Mouse (Mus musculus) hindbrain, embryonic 13.5 days (tissue): ENCODE results near the gene Tnip1. TPM values are rescaled to one million over a fixed set of nuclear protein-coding genes. Genes with fewer than 3 reads are reported as not detected.
A peak's percentile ranks its signal among the peaks of the same experiment; 100 is the strongest.

Experiments used
- ATAC-seq: fragments of 200-750 bp; cut with Nextera tagmentation; 2 replicates; pipeline ENCODE4 v1.8.0; 2017; ENCODE audit warnings: moderate TSS enrichment; ENCODE audit not compliant: low FRiP score
- H3K27ac ChIP-seq: fragments of 300-500 bp; sonication (generic); 2 replicates; pipeline ENCODE4 v1.5.1; 2015; ENCODE audit warnings: inconsistent platforms, mild to moderate bottlenecking, moderate library complexity
- H3K27me3 ChIP-seq: fragments of 300-500 bp; sonication (generic); 2 replicates; pipeline ENCODE4 v1.6.1; 2015; ENCODE audit warnings: mild to moderate bottlenecking, inconsistent platforms
- H3K36me3 ChIP-seq: fragments of 300-500 bp; sonication (generic); 2 replicates; pipeline ENCODE4 v1.6.1; 2015; ENCODE audit warnings: mild to moderate bottlenecking, inconsistent platforms
- H3K4me1 ChIP-seq: fragments of 300-500 bp; sonication (generic); replicated peaks from 2 replicates; pipeline ENCODE4 v1.6.1; 2015; ENCODE audit warnings: inconsistent platforms
- H3K4me2 ChIP-seq: fragments of 300-500 bp; sonication (generic); 2 replicates; pipeline ENCODE4 v1.6.1; 2015; ENCODE audit warnings: inconsistent platforms, mild to moderate bottlenecking, moderate library complexity
- H3K4me3 ChIP-seq: fragments of 300-500 bp; sonication (generic); 2 replicates; pipeline ENCODE4 v1.5.1; 2015; ENCODE audit warnings: mild to moderate bottlenecking, inconsistent platforms
- H3K9ac ChIP-seq: fragments of 300-500 bp; sonication (generic); 2 replicates; pipeline ENCODE4 v1.6.1; 2015; ENCODE audit warnings: mild to moderate bottlenecking, inconsistent platforms
- H3K9me3 ChIP-seq: fragments of 300-500 bp; sonication (generic); 2 replicates; pipeline ENCODE4 v1.6.1; 2016; ENCODE audit warnings: inconsistent platforms
- WGBS: fragments of 180-500 bp; shearing (Covaris S2); methylation state at CpG from one replicate; pipeline ENCODE4 v1.1.7; 2015; 5-methylcytosine and 5-hydroxymethylcytosine counted together
- polyA plus RNA-seq: library from polyadenylated mRNA; unstranded; fragments of >200 nt; fragmentation: Nextera tagmentation; extraction: Ambion mirVana; gene quantifications from 2 replicates; pipeline ENCODE4 v1.2.1, GENCODE M21; 2015

The Tnip1 gene
- polyA plus RNA-seq, 1 experiment from 2014 or later, result 19.3 TPM

DNA sequence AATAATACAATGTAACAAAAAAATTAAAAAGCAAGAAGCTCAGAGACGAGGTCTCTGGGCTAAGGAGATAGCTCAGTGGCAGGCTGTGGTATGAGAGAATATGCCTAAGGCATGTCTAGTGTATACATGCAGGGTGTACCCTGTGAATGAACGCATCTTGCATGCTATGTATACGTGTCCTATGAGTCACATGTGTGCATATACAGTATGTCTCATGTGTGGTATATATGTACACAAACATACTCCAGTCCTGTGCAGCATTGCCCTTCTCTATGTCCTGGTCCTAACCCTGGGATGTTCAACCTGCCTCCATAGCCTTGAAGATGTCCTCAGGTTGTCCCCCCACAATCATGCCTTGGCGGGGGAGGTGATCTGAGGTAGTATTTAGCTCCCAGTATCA is 21.9 kb upstream of the Tnip1 start:
- 58% methylated on average over 4 of the region's 4 CpGs for WGBS
- peaks cover 13% of the 10 kb centered on the region for H3K36me3 ChIP-seq
- H3K4me1 ChIP-seq, result no peaks in the 10 kb centered on the region
- no peak overlapping the region for H3K4me2 ChIP-seq
- no peaks in the 10 kb centered on the region for H3K9me3 ChIP-seq
- no peak overlapping the region for H3K27ac ChIP-seq
- ATAC-seq, result no peak
- peak overlapping the region; percentile 15; the same call in 1 of the 2 replicates for H3K9ac ChIP-seq
- no peaks in the 10 kb centered on the region for H3K27me3 ChIP-seq
- H3K4me3 ChIP-seq, result no peak overlapping the region

DNA sequence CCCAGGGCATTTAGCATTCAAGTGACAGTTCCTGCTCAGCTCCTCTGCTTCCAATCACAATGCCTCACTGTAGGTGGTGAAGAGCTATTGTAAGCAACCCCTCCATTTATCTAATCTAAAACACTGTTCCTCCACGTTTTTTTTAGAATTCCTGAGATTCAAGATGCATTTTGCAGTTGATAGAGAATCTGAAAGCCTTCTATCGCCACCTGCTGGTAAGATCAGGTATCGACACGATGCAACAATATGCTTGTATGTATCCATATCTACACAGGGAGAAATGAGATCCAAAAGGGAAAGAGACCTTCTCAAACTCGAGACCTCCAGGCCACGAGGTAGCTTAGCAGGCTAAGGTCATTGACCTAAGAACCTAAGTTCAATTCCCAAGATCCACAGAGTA is 21.4 kb upstream of the Tnip1 start:
- ATAC-seq, result no peak
- no peak overlapping the region for H3K9ac ChIP-seq
- H3K9me3 ChIP-seq, result no peaks in the 10 kb centered on the region
- WGBS, result 2% methylated on average over 6 of the region's 6 CpGs
- H3K36me3 ChIP-seq, result peaks cover 15% of the 10 kb centered on the region
- no peak overlapping the region for H3K4me2 ChIP-seq
- no peaks in the 10 kb centered on the region for H3K4me1 ChIP-seq
- H3K27me3 ChIP-seq, result no peaks in the 10 kb centered on the region
- no peak overlapping the region for H3K4me3 ChIP-seq
- H3K27ac ChIP-seq, result no peak overlapping the region

DNA sequence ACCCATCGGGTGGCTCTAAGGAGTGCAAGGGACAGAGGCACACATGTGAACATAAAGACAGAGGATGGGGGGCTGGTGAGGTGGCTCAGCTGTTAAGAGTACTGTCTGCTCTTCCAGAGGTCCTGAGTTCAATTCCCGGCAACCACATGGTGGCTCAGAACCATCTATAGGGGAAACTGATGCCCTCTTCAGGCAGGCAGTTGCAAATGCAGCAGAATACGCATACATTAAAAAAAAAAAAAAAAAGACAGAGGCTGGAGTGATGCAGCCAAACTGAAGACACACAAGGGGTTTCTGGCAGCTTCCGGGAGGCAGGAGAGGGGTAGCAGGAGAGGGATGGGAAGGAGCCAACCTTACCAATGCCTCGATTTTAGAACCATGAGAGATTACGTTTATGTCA is 19.8 kb upstream of the Tnip1 start:
- no peaks in the 10 kb centered on the region for H3K9me3 ChIP-seq
- ATAC-seq, result no peak
- peaks cover 18% of the 10 kb centered on the region for H3K36me3 ChIP-seq
- 86% methylated on average over 6 of the region's 6 CpGs for WGBS
- H3K4me2 ChIP-seq, result no peak overlapping the region
- H3K27ac ChIP-seq, result no peak overlapping the region
- no peak overlapping the region for H3K9ac ChIP-seq
- no peak overlapping the region for H3K4me3 ChIP-seq
- H3K27me3 ChIP-seq, result no peaks in the 10 kb centered on the region
- H3K4me1 ChIP-seq, result no peaks in the 10 kb centered on the region

DNA sequence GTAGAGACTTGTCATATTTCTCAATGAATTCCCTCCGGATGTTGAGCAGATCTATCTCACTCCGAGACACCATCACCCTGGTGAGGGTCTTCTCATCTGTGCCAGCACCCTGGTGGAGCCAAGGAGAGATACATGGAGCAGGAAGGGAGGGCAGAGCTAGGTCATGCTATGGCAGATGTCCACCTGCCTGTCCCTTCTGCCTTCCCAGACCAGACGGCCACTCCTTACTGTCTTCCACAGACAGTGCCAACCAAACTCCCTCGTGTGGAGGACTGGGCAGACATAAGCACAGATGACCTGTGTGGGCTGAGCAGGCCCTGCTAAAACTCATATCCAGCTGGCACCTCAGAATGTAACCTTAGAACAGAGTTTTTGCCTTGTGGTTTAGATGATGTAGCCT is 18.9 kb upstream of the Tnip1 start:
- no peaks in the 10 kb centered on the region for H3K9me3 ChIP-seq
- H3K36me3 ChIP-seq, result peaks cover 18% of the 10 kb centered on the region
- no peaks in the 10 kb centered on the region for H3K4me1 ChIP-seq
- no peak overlapping the region for H3K4me3 ChIP-seq
- no peak for ATAC-seq
- H3K4me2 ChIP-seq, result no peak overlapping the region
- 93% methylated on average over 4 of the region's 4 CpGs for WGBS
- no peak overlapping the region for H3K27ac ChIP-seq
- H3K27me3 ChIP-seq, result no peaks in the 10 kb centered on the region
- no peak overlapping the region for H3K9ac ChIP-seq

DNA sequence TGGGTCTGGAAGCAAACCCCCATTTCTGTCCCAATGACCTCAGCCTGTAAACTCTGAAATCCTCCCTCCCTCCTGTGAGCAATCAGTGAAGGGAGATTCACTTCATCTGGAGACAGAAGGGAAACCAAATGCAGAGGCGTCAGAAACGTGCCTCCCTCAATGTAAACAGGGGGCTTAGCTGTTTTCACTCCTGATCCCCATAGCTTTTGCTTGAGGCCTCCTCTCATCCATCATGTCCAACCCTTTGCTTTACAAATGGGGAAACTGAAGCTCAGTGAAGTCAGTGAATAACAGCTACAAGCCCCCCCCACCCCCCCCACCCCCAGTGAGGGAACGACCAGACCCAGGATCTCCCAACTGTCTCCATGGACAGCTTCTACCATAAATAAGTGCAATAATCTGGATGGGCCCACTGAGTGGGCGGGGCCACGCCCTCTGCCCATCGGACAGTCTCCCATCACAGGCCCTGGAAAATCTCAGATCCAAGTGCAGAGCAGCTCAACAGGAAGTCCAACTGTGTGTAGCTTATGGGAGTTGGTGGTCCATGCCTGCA is 14.7 kb upstream of the Tnip1 start:
- H3K27me3 ChIP-seq, result no peaks in the 10 kb centered on the region
- no peak for ATAC-seq
- peaks cover 13% of the 10 kb centered on the region for H3K4me1 ChIP-seq
- no peak overlapping the region for H3K27ac ChIP-seq
- no peaks in the 10 kb centered on the region for H3K9me3 ChIP-seq
- 73% methylated on average over 6 of the region's 6 CpGs for WGBS
- H3K4me3 ChIP-seq, result no peak overlapping the region
- peaks cover 17% of the 10 kb centered on the region for H3K36me3 ChIP-seq
- H3K4me2 ChIP-seq, result no peak overlapping the region
- H3K9ac ChIP-seq, result no peak overlapping the region

DNA sequence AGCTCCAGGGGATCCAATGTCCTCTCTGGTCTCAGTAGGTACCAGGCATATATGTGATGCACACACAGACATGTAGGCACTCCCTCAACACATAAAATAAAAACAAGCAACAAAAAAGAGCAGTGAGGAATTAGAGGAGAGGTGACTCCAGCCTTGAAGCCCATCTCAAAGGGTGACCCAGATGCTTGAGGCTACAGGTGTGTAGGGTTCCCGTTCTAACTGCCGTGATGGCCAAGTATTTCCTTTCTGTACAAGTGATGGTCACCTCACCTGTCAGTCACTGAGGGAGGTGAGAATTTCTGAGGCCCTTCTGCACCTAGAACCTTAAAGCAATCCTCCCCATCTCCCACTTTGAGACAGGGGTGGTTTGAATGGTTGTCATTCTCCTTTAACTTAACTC is 13.6 kb upstream of the Tnip1 start:
- H3K27me3 ChIP-seq, result no peaks in the 10 kb centered on the region
- peaks cover 7% of the 10 kb centered on the region for H3K36me3 ChIP-seq
- H3K4me2 ChIP-seq, result no peak overlapping the region
- no peak overlapping the region for H3K9ac ChIP-seq
- no peak overlapping the region for H3K4me3 ChIP-seq
- 92% methylated on average over 2 of the region's 2 CpGs for WGBS
- H3K9me3 ChIP-seq, result no peaks in the 10 kb centered on the region
- H3K4me1 ChIP-seq, result peaks cover 13% of the 10 kb centered on the region
- no peak overlapping the region for H3K27ac ChIP-seq
- ATAC-seq, result no peak

DNA sequence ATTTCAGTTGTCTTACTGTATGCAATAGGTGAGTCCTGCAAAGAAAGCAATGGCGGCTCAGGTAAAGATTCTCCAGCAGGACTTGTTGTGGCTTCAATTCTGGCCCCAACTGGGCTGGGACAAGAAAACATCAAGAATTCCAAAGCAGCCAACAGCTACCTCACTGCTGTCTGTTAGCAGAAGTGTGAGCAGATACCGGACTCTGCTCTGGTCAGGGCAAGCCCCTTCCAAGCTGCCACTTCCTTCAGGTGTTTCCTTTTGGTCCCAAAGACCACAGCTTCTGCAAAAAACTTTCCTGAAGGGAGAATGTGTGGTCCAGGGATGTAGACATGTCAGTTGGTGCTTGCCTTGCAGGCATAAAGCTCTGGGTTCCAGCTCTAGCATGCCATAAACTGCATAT is 13.0 kb upstream of the Tnip1 start:
- no peaks in the 10 kb centered on the region for H3K27me3 ChIP-seq
- H3K4me3 ChIP-seq, result no peak overlapping the region
- no peak overlapping the region for H3K27ac ChIP-seq
- H3K36me3 ChIP-seq, result peaks cover 5% of the 10 kb centered on the region
- no peak for ATAC-seq
- H3K9ac ChIP-seq, result no peak overlapping the region
- WGBS, result 97% methylated on average over 2 of the region's 2 CpGs
- no peaks in the 10 kb centered on the region for H3K9me3 ChIP-seq
- H3K4me1 ChIP-seq, result peaks cover 13% of the 10 kb centered on the region
- H3K4me2 ChIP-seq, result no peak overlapping the region

DNA sequence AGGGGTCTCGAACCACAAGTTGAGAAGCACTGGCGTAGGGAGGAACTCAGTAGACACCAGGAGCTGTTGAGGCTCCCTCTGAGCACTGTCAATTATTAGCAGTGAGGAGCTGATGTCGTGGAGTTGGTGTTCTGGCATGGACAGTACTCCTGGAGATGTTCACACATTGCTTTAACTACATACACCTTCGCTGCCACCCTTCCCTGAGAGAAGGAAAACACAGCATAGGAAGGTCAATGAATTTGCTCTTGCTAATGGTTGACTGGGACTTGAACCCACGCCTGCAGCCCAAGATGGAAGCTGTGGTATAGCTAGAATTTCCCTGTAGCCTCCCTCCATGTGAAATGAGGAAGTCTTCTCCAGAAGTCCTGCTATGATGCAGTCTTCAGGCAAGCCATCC is 12.6 kb upstream of the Tnip1 start:
- H3K9ac ChIP-seq, result no peak overlapping the region
- no peak for ATAC-seq
- no peak overlapping the region for H3K4me3 ChIP-seq
- H3K9me3 ChIP-seq, result no peaks in the 10 kb centered on the region
- H3K27me3 ChIP-seq, result no peaks in the 10 kb centered on the region
- 87% methylated on average over 5 of the region's 5 CpGs for WGBS
- H3K27ac ChIP-seq, result no peak overlapping the region
- no peak overlapping the region for H3K4me2 ChIP-seq
- H3K36me3 ChIP-seq, result peaks cover 5% of the 10 kb centered on the region
- H3K4me1 ChIP-seq, result peaks cover 13% of the 10 kb centered on the region

DNA sequence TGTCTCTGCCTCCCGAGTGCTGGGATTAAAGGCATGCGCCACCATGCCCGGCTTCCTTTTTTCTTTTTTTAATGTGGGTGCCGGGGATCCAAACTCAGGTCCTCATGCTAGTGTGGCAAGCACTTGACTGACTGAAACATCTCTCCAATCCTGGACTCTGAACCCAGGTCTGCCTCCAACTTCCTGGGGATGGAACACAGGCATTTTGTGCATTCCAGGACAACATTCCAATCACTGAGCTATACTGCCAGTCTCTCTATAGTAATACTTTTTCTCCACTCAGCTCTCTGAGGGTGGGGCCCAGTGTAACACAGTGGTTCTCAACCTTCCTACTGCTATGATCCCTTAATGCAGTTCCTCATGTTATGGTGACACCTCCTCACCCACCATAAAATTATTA is 11.9 kb upstream of the Tnip1 start:
- Histone ChIP-seq H3K27ac (no peak overlapping the region), H3K4me2 (no peak overlapping the region), H3K4me1 (peaks cover 13% of the 10 kb centered on the region), H3K36me3 (peaks cover 5% of the 10 kb centered on the region), H3K9ac (no peak overlapping the region), H3K4me3 (no peak overlapping the region), H3K27me3 (no peaks in the 10 kb centered on the region), H3K9me3 (no peaks in the 10 kb centered on the region)
- WGBS, result 96% methylated on average over 4 of the region's 4 CpGs
- ATAC-seq, result no peak

DNA sequence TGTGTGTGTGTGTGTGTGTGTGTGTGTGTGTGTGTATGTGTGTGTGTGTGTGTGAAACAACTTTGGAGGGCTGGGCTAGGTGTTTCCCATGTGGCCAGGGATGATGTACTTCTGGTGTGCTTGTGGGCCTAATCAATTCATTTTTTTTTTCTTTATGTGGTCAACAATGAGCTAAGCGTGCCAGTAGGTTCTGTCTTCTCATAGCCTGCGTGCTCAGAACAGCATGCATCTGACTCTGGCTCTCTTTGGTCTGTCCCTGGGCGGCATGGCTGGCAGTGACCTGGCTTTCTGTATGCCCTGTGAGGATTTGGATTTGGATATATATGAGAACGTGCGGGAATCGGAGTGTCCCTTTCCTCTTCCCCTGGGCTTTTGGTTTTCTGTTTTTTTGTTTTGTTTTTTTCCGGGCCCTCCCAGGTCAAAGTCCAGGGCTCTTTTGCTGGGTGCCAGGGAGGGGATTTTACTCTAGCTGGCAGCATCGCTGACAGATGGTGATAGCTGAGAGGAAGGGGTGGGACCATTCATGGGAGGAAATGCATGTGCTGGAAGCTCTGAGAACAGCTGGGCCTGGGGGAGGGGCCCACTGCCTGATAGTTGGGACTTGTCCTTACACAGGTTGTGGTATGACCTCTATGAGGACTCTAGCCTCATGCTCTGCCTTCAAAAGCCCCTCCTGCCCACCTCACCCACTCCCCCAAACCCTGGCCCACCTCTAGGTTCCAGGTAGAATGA is 10.9 kb upstream of the Tnip1 start:
- Histone ChIP-seq H3K9ac (no peak overlapping the region), H3K27me3 (no peaks in the 10 kb centered on the region), H3K4me2 (no peak overlapping the region), H3K4me3 (no peak overlapping the region), H3K4me1 (peaks cover 13% of the 10 kb centered on the region), H3K9me3 (no peaks in the 10 kb centered on the region), H3K36me3 (no peaks in the 10 kb centered on the region), H3K27ac (peak overlapping the region; percentile 20; the same call in 1 of the 2 replicates)
- no peak for ATAC-seq
- 46% methylated on average over 8 of the region's 8 CpGs for WGBS

DNA sequence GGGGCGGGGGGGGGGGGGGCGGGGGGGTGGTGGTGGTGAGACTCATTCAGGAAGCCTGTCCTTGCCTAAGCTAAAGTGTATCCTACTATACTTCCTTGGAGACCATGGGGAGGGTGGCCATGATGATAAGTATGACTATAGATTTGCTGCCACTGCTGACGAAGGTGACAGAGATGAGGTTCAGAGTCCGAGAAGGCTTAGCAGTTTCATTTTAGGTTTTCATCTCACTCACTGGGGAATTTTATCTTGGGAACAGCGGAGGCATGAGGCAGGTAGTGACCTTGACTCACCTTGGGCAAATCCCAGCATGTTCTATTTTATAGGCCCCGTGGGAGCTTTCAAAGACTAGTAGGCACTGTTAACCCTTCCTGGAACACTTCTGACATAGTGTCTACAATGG is 10.1 kb upstream of the Tnip1 start:
- H3K36me3 ChIP-seq, result no peaks in the 10 kb centered on the region
- H3K4me1 ChIP-seq, result peaks cover 13% of the 10 kb centered on the region
- 57% methylated on average over 6 of the region's 6 CpGs for WGBS
- no peak overlapping the region for H3K27ac ChIP-seq
- no peak overlapping the region for H3K4me3 ChIP-seq
- no peaks in the 10 kb centered on the region for H3K27me3 ChIP-seq
- H3K4me2 ChIP-seq, result no peak overlapping the region
- no peak for ATAC-seq
- no peak overlapping the region for H3K9ac ChIP-seq
- H3K9me3 ChIP-seq, result no peaks in the 10 kb centered on the region

DNA sequence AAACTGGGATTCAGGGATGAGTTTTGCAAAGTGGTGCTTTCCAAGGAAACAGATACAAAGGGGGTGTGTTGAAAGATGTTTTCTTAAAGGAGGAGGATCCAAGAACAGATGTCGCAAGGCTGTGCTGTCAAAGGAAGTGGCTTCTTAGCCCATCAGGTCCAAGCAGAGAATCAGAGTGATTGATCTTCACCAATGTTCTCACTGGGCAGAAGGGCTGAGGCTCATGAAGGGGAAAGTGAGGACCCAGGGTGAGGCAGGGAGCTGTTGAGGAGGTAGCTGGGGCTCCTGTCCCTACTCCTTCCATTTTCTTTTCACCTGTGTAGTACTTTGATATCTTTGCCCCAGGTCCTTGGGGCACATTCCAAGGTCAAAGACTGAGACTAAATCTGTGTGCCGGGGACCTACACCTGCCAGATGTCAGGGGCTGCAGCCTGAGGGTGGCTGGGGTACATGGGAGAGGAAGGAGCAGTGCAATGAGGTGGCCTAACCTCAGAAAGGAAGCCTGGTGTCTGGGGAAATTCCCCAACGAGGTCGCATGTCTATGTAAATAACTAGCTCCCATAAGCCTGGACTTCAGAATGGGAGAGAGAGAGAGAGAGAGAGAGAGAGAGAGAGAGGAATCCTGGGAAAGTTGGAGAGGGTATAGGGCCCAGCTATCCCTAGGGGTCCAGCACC is 9.5 kb upstream of the Tnip1 start:
- H3K27me3 ChIP-seq, result no peaks in the 10 kb centered on the region
- no peak overlapping the region for H3K9ac ChIP-seq
- no peaks in the 10 kb centered on the region for H3K9me3 ChIP-seq
- no peaks in the 10 kb centered on the region for H3K36me3 ChIP-seq
- H3K27ac ChIP-seq, result no peak overlapping the region
- 66% methylated on average over 4 of the region's 4 CpGs for WGBS
- H3K4me3 ChIP-seq, result no peak overlapping the region
- no peak for ATAC-seq
- H3K4me1 ChIP-seq, result peaks cover 13% of the 10 kb centered on the region
- no peak overlapping the region for H3K4me2 ChIP-seq
